Mouse (Mus musculus): ENCODE data around the gene Prl8a1. TPM values are rescaled to one million over a fixed set of nuclear protein-coding genes. Genes with fewer than 3 reads are reported as not detected.

Gene Prl8a1
- polyA plus RNA-seq (2011; ENCODE audit: insufficient read depth, insufficient read length, low replicate concordance, missing spikeins): not detected in 2 replicates

- Histone ChIP-seq H3K4me1 (ENCODE audit: control insufficient read depth, insufficient read depth, low read length) (no peaks in the 10 kb centered on the region), H3K4me3 (replicated peaks; ENCODE audit: control insufficient read depth, low read depth, low read length) (no peak within 1 kb of the TSS), H3K27ac (ENCODE audit: control insufficient read depth, insufficient read depth, low read depth, low read length, poor library complexity) (no peak within 1 kb of the TSS)
- 75% methylated on average over 2 of the region's 2 CpGs for WGBS
- TF ChIP-seq POLR2A (IDR thresholded peaks at IDR 0.05; ENCODE audit: borderline replicate concordance, control insufficient read depth, low read depth, low read length) (no peak), CTCF (IDR thresholded peaks at IDR 0.05; ENCODE audit: control insufficient read depth, insufficient read depth, low read length) (no peak)
Measured at GRCm38 (mm10) chr13:27582071-27582470, at the start of gene Prl8a1. Gene Prl8a1, minus strand, starts transcription at chr13:27582171.

DNA sequence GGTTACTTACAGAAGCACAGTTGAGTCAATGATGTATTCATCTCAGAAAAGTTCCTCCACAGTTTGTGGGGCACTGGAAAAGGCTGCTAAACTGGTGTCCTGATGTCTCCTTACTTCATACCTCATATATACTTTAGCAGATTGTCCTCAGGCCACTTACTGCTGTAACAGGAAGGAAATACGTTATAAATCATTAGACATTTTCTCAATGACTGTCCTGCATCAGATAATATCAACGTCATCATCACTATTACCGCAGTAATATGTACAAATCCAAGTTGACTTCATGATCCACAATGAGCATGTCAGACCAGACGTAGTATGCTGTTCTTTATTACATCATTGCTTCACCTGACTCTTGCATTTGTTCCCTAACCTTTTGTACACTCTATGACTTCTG, 28.5 kb upstream of the Prl8a1 start, which contains the start of gene Prl7b1:
Gene Prl7b1, minus strand, starts transcription at position 101 of the 400 bp plus-strand sequence.
- WGBS: 54% methylated on average over 4 of the region's 4 CpGs
- Histone ChIP-seq H3K27ac (ENCODE audit: control insufficient read depth, insufficient read depth, low read depth, low read length, poor library complexity) (no peak within 1 kb of the TSS), H3K4me1 (ENCODE audit: control insufficient read depth, insufficient read depth, low read length) (no peaks in the 10 kb centered on the region), H3K4me3 (replicated peaks; ENCODE audit: control insufficient read depth, low read depth, low read length) (no peak within 1 kb of the TSS)
- no peak for TF ChIP-seq POLR2A (IDR thresholded peaks at IDR 0.05; ENCODE audit: borderline replicate concordance, control insufficient read depth, low read depth, low read length)
- TF ChIP-seq CTCF (IDR thresholded peaks at IDR 0.05; ENCODE audit: control insufficient read depth, insufficient read depth, low read length): no peak

- Histone ChIP-seq H3K4me3 (replicated peaks; ENCODE audit: control insufficient read depth, low read depth, low read length) (no peak within 1 kb of the TSS), H3K27ac (ENCODE audit: control insufficient read depth, insufficient read depth, low read depth, low read length, poor library complexity) (no peak within 1 kb of the TSS), H3K4me1 (ENCODE audit: control insufficient read depth, insufficient read depth, low read length) (no peaks in the 10 kb centered on the region)
- TF ChIP-seq POLR2A (IDR thresholded peaks at IDR 0.05; ENCODE audit: borderline replicate concordance, control insufficient read depth, low read depth, low read length) (no peak), CTCF (IDR thresholded peaks at IDR 0.05; ENCODE audit: control insufficient read depth, insufficient read depth, low read length) (no peak)
- 69% methylated on average over 2 of the region's 2 CpGs for WGBS
Measured at GRCm38 (mm10) chr13:27564506-27564905, 17.5 kb downstream of the Prl8a1 start, which contains the start of gene Prl8a9. Gene Prl8a9, minus strand, starts transcription at chr13:27564606.

GRCm38 (mm10) chr13:27553336-27553735, 28.6 kb downstream of the Prl8a1 start:
- no peaks in the 10 kb centered on the region for H3K4me1 ChIP-seq (ENCODE audit: control insufficient read depth, insufficient read depth, low read length)
- no peak overlapping the region for H3K4me3 ChIP-seq (replicated peaks; ENCODE audit: control insufficient read depth, low read depth, low read length)
- no peak overlapping the region for H3K27ac ChIP-seq (ENCODE audit: control insufficient read depth, insufficient read depth, low read depth, low read length, poor library complexity)
- TF ChIP-seq POLR2A (IDR thresholded peaks at IDR 0.05; ENCODE audit: borderline replicate concordance, control insufficient read depth, low read depth, low read length): no peak

Other genes with a start within 250 kb of the Prl8a1 start
- not detected in 2 replicates for gene Prl8a2, start 236.5 kb downstream of the Prl8a1 start, polyA plus RNA-seq (2011; ENCODE audit: insufficient read depth, insufficient read length, low replicate concordance, missing spikeins)
- not detected in 2 replicates for gene Prl2b1, start 191.3 kb downstream of the Prl8a1 start, polyA plus RNA-seq (2011; ENCODE audit: insufficient read depth, insufficient read length, low replicate concordance, missing spikeins)
- not detected in 2 replicates for gene Prl8a6, start 143.5 kb downstream of the Prl8a1 start, polyA plus RNA-seq (2011; ENCODE audit: insufficient read depth, insufficient read length, low replicate concordance, missing spikeins)
- gene Prl8a8, start 69.0 kb downstream of the Prl8a1 start, polyA plus RNA-seq (2011; ENCODE audit: insufficient read depth, insufficient read length, low replicate concordance, missing spikeins): not detected in 2 replicates
- gene Prl8a9, start 17.6 kb downstream of the Prl8a1 start, polyA plus RNA-seq (2011; ENCODE audit: insufficient read depth, insufficient read length, low replicate concordance, missing spikeins): not detected in 2 replicates
- gene Prl7b1, start 28.4 kb upstream of the Prl8a1 start, polyA plus RNA-seq (2011; ENCODE audit: insufficient read depth, insufficient read length, low replicate concordance, missing spikeins): not detected in 2 replicates
- not detected in 2 replicates for gene Prl7a1, start 60.3 kb upstream of the Prl8a1 start, polyA plus RNA-seq (2011; ENCODE audit: insufficient read depth, insufficient read length, low replicate concordance, missing spikeins)
- gene Prl7a2, start 85.9 kb upstream of the Prl8a1 start, polyA plus RNA-seq (2011; ENCODE audit: insufficient read depth, insufficient read length, low replicate concordance, missing spikeins): not detected in 2 replicates
- not detected in 2 replicates for gene Prl7d1, start 134.6 kb upstream of the Prl8a1 start, polyA plus RNA-seq (2011; ENCODE audit: insufficient read depth, insufficient read length, low replicate concordance, missing spikeins)
- gene Prl7c1, start 198.6 kb upstream of the Prl8a1 start, polyA plus RNA-seq (2011; ENCODE audit: insufficient read depth, insufficient read length, low replicate concordance, missing spikeins): not detected in 2 replicates
- not detected in 2 replicates for gene Prl2a1, start 219.5 kb upstream of the Prl8a1 start, polyA plus RNA-seq (2011; ENCODE audit: insufficient read depth, insufficient read length, low replicate concordance, missing spikeins)

Data from bone marrow, adult 2 months (tissue).